Mouse (Mus musculus): ENCODE measurements around the gene Rgp1.

The Rgp1 gene

DNA sequence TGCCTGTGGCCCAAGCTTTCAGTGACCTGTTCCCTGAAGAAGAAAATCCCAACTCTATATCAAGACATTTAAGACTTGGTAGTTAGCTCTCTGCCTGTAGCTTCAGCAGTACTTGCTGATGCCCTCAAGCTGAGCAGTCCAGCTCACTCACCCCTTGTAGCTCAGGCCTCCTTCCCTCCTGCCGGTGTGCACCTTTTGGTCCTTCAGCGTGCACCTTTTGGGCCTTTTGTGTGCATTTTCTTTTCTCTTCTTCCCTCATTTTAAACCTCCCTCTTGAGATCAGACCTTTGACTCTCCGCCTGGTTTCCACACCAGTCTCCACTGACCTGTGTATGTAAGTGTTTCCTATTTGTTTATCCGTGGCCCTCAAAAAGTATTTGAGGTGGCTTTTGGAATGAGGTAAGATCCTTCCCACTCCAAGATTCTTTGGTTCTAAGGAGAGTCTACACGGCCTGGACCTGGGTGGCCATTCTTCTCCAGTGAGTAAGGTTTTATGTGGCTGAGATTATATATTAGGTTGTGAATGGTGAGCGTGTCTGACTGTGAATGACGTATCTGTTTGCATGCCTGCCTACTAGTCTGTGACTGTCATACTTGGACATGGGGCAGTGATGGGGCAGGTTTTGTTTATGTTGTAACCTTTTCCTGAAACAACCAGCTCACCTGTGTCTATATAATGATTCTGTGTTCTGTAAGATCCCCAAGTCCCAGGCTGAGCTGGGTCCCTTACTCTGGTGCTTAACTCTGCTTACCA, 56.3 kb downstream of the Rgp1 start:
- DNase-seq (ENCODE audit: low spot score in 2 of 2) = no peak

DNA sequence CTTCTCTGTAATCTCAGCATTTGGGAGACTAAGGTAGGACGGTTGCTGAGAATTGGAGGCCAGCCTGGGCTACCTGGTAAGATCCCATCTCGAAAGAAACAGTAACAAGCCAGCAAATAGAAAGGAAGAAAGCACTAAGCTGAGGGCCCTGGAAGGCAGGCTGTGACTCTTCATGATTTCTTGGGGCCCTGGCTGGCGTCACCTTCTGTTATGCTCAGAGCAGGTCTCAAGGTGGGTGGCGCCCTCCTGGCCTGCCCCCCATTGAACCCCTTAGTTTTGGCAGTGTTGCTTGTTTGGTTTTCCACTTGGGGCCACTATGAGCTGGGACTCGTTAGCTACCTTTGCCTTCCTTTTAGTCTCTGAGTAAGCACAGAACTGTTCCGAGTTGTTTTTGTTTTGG, 58.2 kb downstream of the Rgp1 start:
- DNase-seq (ENCODE audit: low spot score in 2 of 2) = no peak
